Mouse (Mus musculus): ENCODE data around the gene Krt42.
"Not testable (repeated sequence)": the region's sequence is repeated elsewhere in the genome, so short reads cannot be mapped to it uniquely, and the experiment has no call there.

DNA sequence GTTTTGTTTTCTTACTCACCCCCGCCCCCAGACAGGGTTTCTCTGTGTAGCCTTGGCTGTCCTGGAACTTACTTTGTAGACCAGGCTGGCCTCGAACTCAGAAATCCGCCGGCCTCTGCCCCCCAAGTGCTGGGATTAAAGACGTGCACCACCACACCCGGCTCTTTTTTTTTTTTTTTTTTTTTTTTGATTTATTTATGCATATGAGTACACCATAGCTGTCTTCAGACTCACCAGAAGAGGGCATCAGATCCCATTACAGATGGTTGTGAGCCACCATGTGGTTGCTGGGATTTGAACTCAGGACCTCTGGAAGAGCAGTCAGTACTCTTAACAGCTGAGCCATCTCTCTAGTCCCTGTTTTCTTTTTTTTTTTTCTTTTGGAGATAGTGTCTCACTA is 39.0 kb upstream of the Krt42 start:
- not testable (repeated sequence) for TF ChIP-seq CTCF (IDR thresholded peaks at IDR 0.05; ENCODE audit: insufficient read depth, low read length); POLR2A (IDR thresholded peaks at IDR 0.05; ENCODE audit: borderline replicate concordance, extremely low read depth, low read depth, low read length)

Measured in lung, adult 2 months (tissue).